16 mouse cellular contexts compared by ENCODE assay signal in the genomic region with DNA sequence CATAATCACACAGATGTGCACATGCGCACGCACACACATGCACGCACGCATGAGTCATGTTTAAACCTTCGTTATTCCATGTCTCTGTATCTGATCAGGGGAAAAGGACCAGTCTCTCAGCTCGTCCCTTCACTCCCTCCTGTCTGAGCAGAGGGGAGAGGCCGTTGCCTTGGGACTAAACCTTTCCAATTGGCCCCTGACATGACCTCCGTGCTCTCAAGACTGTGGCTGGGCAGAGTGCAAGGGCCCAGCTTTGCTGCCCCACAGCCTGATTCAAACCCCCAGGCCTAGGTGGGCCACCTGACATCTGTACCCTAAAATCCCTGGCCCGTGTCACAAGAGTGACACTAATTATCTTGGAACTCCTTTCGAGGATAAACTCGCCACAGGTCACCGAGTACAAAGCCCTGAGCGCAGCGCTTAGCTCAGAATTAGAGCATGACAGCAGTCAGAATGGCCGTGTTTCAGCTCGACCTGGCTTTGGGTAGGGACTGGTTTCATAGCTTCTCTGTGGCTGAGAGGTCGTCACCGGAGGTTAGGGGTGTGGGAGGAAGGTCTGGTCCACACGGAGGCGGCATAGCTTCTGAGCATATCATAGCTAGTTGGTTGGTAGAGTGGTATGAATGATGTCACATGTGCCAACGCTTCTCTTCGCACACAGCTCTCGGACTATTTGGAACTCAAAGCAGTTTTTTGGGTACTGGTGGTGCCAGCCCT. TPM values are rescaled to one million over a fixed set of nuclear protein-coding genes. Genes with fewer than 3 reads are reported as not detected.
DNase-seq lines count a peak whose midpoint lies in the region; ATAC-seq and TF ChIP-seq lines count a peak whose summit lies in the region.
"Had no signal": no experiment of that assay in that cellular context is flagged by ENCODE, and none has a peak within 500 bp of the region (broad histone marks: within the 10 kb centered on the region; RNA-seq: fewer than 3 reads in every experiment).

No protein-coding gene starts in this region.

- WGBS in forebrain, embryonic 10.5 days, result 55% methylated on average over 23 of the region's 23 CpGs
- 58% methylated on average over 23 of the region's 23 CpGs for WGBS in forebrain, embryonic 15.5 days
- WGBS in liver, embryonic 11.5 days, result 78% methylated on average over 23 of the region's 23 CpGs
- 86% methylated on average over 23 of the region's 23 CpGs for WGBS in liver, postnatal 0 days (ENCODE audit: insufficient replicate concordance)

- no peak overlapping the region for H3K4me2 ChIP-seq in forebrain, embryonic 15.5 days (replicated peaks)
- H3K4me2 ChIP-seq in liver, embryonic 11.5 days, result peak overlapping the region; percentile 56
- H3K4me2 ChIP-seq in liver, postnatal 0 days (ENCODE audit: low read depth, low read length), result peak overlapping the region; percentile 67
- H3K4me2 ChIP-seq: forebrain, embryonic 12.5 days; limb, embryonic 13.5 days; midbrain, embryonic 12.5 days had no signal

- no peak for TF ChIP-seq EP300 in liver, postnatal 0 days (IDR thresholded peaks at IDR 0.05; ENCODE audit: low read depth)

- TF ChIP-seq CTCF in G1E (IDR thresholded peaks at IDR 0.05; ENCODE audit: low read depth, low read length), result no peak
- TF ChIP-seq CTCF in liver, postnatal 0 days (IDR thresholded peaks at IDR 0.05; ENCODE audit: low read depth), result no peak

- H3K9ac ChIP-seq in forebrain, embryonic 15.5 days (replicated peaks), result no peak overlapping the region
- peak overlapping the region; percentile 46; the same call in 1 of the 2 replicates for H3K9ac ChIP-seq in liver, embryonic 11.5 days (ENCODE audit: low read depth, low read length)
- peak overlapping the region; percentile 1 for H3K9ac ChIP-seq in liver, postnatal 0 days (replicated peaks)
- H3K9ac ChIP-seq: forebrain, embryonic 12.5 days; midbrain, embryonic 12.5 days had no signal

- no peak for DNase-seq in forebrain, embryonic 10.5 days (ENCODE audit: extremely low spot score, low spot score)
- DNase-seq in liver, embryonic 11.5 days (ENCODE audit: low spot score), result no peak
- DNase-seq in liver, result no peak
- DNase-seq in G1E (ENCODE audit: low spot score), result no peak
- DNase-seq in liver, postnatal 0 days, result no peak
- DNase-seq in embryo, embryonic 11 days, result no peak
- no peak for DNase-seq in layer of hippocampus, adult 18-20 months (ENCODE audit: low spot score in 2 of 2)
- DNase-seq: cerebellum, adult 2 months; gastrocnemius, postnatal 10 days; kidney, adult 11 months; lung, postnatal 14 days had no signal

- H3K36me3 ChIP-seq in forebrain, embryonic 10.5 days (replicated peaks), result 0 out of 2 replicates have a peak, but pooled peaks cover 3% of the 10 kb centered on the region
- no peaks in the 10 kb centered on the region for H3K36me3 ChIP-seq in forebrain, embryonic 15.5 days
- H3K36me3 ChIP-seq in liver, embryonic 11.5 days (ENCODE audit: control insufficient read depth, insufficient read depth, low read length), result no peaks in the 10 kb centered on the region
- H3K36me3 ChIP-seq in G1E (replicated peaks), result peaks cover 76% of the 10 kb centered on the region
- H3K36me3 ChIP-seq in liver, postnatal 0 days (replicated peaks; ENCODE audit: insufficient read depth, low read length), result peaks cover 4% of the 10 kb centered on the region; the same call in 1 of the 2 replicates
- H3K36me3 ChIP-seq: forebrain, embryonic 12.5 days; limb, embryonic 13.5 days; midbrain, embryonic 12.5 days had no signal

- no peak for ATAC-seq in forebrain, embryonic 15.5 days (replicated peaks)
- no peak for ATAC-seq in liver, embryonic 11.5 days (replicated peaks; ENCODE audit: low FRiP score)
- no peak for ATAC-seq in G1E (ENCODE audit: extremely low read depth, insufficient number of reproducible peaks, low FRiP score, poor library complexity, severe bottlenecking)
- ATAC-seq in liver, postnatal 0 days, result no peak
- ATAC-seq: activated CD4-positive, CD25-positive, alpha-beta regulatory T cell, adult 4 months had no signal

- H3K4me1 ChIP-seq in forebrain, embryonic 10.5 days, result peaks cover 100% of the 10 kb centered on the region
- H3K4me1 ChIP-seq in forebrain, embryonic 15.5 days, result peaks cover 20% of the 10 kb centered on the region
- H3K4me1 ChIP-seq in liver, embryonic 11.5 days (replicated peaks; ENCODE audit: control insufficient read depth, insufficient read depth, low read length), result peaks cover 79% of the 10 kb centered on the region
- H3K4me1 ChIP-seq in G1E (ENCODE audit: insufficient read depth, low read depth, low read length), result peaks cover 100% of the 10 kb centered on the region
- peaks cover 72% of the 10 kb centered on the region for H3K4me1 ChIP-seq in liver, postnatal 0 days (ENCODE audit: insufficient read depth)

- no peaks in the 10 kb centered on the region for H3K9me3 ChIP-seq in forebrain, embryonic 10.5 days
- H3K9me3 ChIP-seq in forebrain, embryonic 15.5 days, result no peaks in the 10 kb centered on the region
- H3K9me3 ChIP-seq in liver, embryonic 11.5 days (ENCODE audit: control insufficient read depth, low read length), result no peaks in the 10 kb centered on the region
- no peaks in the 10 kb centered on the region for H3K9me3 ChIP-seq in G1E (replicated peaks)
- H3K9me3 ChIP-seq in liver, postnatal 0 days (ENCODE audit: low read length), result no peaks in the 10 kb centered on the region
- H3K9me3 ChIP-seq: forebrain, embryonic 12.5 days; limb, embryonic 13.5 days; midbrain, embryonic 12.5 days had no signal

- H3K4me3 ChIP-seq in forebrain, embryonic 10.5 days, result no peak overlapping the region
- no peak overlapping the region for H3K4me3 ChIP-seq in forebrain, embryonic 15.5 days
- H3K4me3 ChIP-seq in liver, embryonic 11.5 days (ENCODE audit: low read depth, low read length), result no peak overlapping the region
- H3K4me3 ChIP-seq in G1E (ENCODE audit: low read depth, low read length), result peak overlapping the region; percentile 52; the same call in 1 of the 2 replicates
- H3K4me3 ChIP-seq in liver, postnatal 0 days (ENCODE audit: low read depth, low read length), result peak overlapping the region; percentile 24; the same call in 1 of the 2 replicates
- H3K4me3 ChIP-seq: forebrain, embryonic 12.5 days; limb, embryonic 13.5 days; midbrain, embryonic 12.5 days had no signal

- H3K27ac ChIP-seq in forebrain, embryonic 10.5 days, result peak overlapping the region; percentile 54; the same call in 1 of the 2 replicates
- H3K27ac ChIP-seq in forebrain, embryonic 15.5 days (replicated peaks), result no peak overlapping the region
- H3K27ac ChIP-seq in liver, embryonic 11.5 days (ENCODE audit: low read depth, low read length), result peak overlapping the region; percentile 80
- H3K27ac ChIP-seq in liver, postnatal 0 days (ENCODE audit: low read depth), result peak overlapping the region; percentile 90

- H3K27me3 ChIP-seq in forebrain, embryonic 10.5 days (ENCODE audit: poor library complexity, severe bottlenecking), result peaks cover 49% of the 10 kb centered on the region
- H3K27me3 ChIP-seq in forebrain, embryonic 15.5 days, result no peaks in the 10 kb centered on the region
- no peaks in the 10 kb centered on the region for H3K27me3 ChIP-seq in liver, embryonic 11.5 days (replicated peaks; ENCODE audit: control insufficient read depth, insufficient read depth, low read length)
- H3K27me3 ChIP-seq in G1E (ENCODE audit: insufficient read depth, low read length), result no peaks in the 10 kb centered on the region
- no peaks in the 10 kb centered on the region for H3K27me3 ChIP-seq in liver, postnatal 0 days (ENCODE audit: insufficient read depth, low read length)
- H3K27me3 ChIP-seq: limb, embryonic 13.5 days had no signal

RNA-seq across cellular contexts. Expression of gene Galnt10, which starts 7.1 kb away (rescaled TPM):
- polyA plus RNA-seq in forebrain, embryonic 10.5 days (2016; fragmentation: Nextera tagmentation; extraction: Ambion mirVana), result 18.3 and 18.6 TPM in 2 replicates
- 14.3 and 15.3 TPM in 2 replicates for polyA plus RNA-seq in forebrain, embryonic 15.5 days (2015; fragmentation: Nextera tagmentation; extraction: Ambion mirVana)
- polyA plus RNA-seq in liver, embryonic 11.5 days (2014; fragmentation: Nextera tagmentation; extraction: Ambion mirVana), result 17.5 and 19.8 TPM in 2 replicates
- 18.5 and 41.2 TPM in 2 replicates for total RNA-seq in G1E (2014; fragmentation: Nextera tagmentation)
- total RNA-seq in G1E (2017), result 17.5 and 18.2 TPM in 2 replicates
- polyA plus RNA-seq in G1E (2012), result 21.4 and 22.5 TPM in 2 replicates
- polyA plus RNA-seq in liver, postnatal 0 days (2015; fragmentation: Nextera tagmentation; extraction: Ambion mirVana), result 6.5 and 8.2 TPM in 2 replicates
- 1 to 10 TPM; 6.1 to 7.0 TPM for total RNA-seq in layer of hippocampus, adult 18-20 months (2021)

Comparison
In these comparisons a context has a peak if more than half of its experiments do, and no peak if none do; other contexts are left out.
1. H3K4me3 ChIP-seq: peak in G1E (single experiment) and liver, postnatal 0 days (single experiment); none in forebrain, embryonic 10.5 days (single experiment), forebrain, embryonic 15.5 days (single experiment) and liver, embryonic 11.5 days (single experiment).